Mouse (Mus musculus): ENCODE measurements around the gene Nprl2. TPM values are rescaled to one million over a fixed set of nuclear protein-coding genes. Genes with fewer than 3 reads are reported as not detected.

Nprl2 gene
- polyA plus RNA-seq, 1 experiment from 2014 or later: 32.4 TPM

- H3K4me3 ChIP-seq (ENCODE audit: low read length): peak overlapping the region; percentile 92
- H3K4me2 ChIP-seq (ENCODE audit: low read depth, low read length): peak overlapping the region; percentile 99
- H3K27ac ChIP-seq (ENCODE audit: low read length): peak overlapping the region; percentile 59; the same call in 1 of the 2 replicates
- 2% methylated on average over 11 of the region's 11 CpGs for WGBS
- H3K9me3 ChIP-seq (replicated peaks; ENCODE audit: control insufficient read depth, low read length): no peaks in the 10 kb centered on the region
- no peaks in the 10 kb centered on the region for H3K27me3 ChIP-seq (ENCODE audit: control insufficient read depth, insufficient read depth, low read length)
- H3K36me3 ChIP-seq (ENCODE audit: control insufficient read depth, insufficient read depth): peaks cover 30% of the 10 kb centered on the region
- no peak; the same call in 1 of the 2 replicates for ATAC-seq (replicated peaks; ENCODE audit: extremely low read depth, insufficient read depth, low FRiP score)
- H3K9ac ChIP-seq (ENCODE audit: low read length): peak overlapping the region; percentile 90
- H3K4me1 ChIP-seq (ENCODE audit: control insufficient read depth, insufficient read depth, low read length): peaks cover 29% of the 10 kb centered on the region
Measured at GRCm38 (mm10) chr9:107542352-107542686, 293 bp downstream of the Nprl2 start.

GRCm38 (mm10) chr9:107542721-107543120, 695 bp downstream of the Nprl2 start:
- Histone ChIP-seq H3K4me1 (ENCODE audit: control insufficient read depth, insufficient read depth, low read length) (peaks cover 30% of the 10 kb centered on the region), H3K27ac (ENCODE audit: low read length) (no peak overlapping the region), H3K9me3 (replicated peaks; ENCODE audit: control insufficient read depth, low read length) (no peaks in the 10 kb centered on the region), H3K9ac (ENCODE audit: low read length) (peak overlapping the region; percentile 90), H3K27me3 (ENCODE audit: control insufficient read depth, insufficient read depth, low read length) (no peaks in the 10 kb centered on the region), H3K4me3 (ENCODE audit: low read length) (peak overlapping the region; percentile 92), H3K36me3 (ENCODE audit: control insufficient read depth, insufficient read depth) (peaks cover 28% of the 10 kb centered on the region), H3K4me2 (ENCODE audit: low read depth, low read length) (peak overlapping the region; percentile 99)
- ATAC-seq (replicated peaks; ENCODE audit: extremely low read depth, insufficient read depth, low FRiP score): no peak
- 38% methylated on average over 8 of the region's 8 CpGs for WGBS

- 84% methylated on average over 11 of the region's 11 CpGs for WGBS
Measured at GRCm38 (mm10) chr9:107543299-107543698, 1.3 kb downstream of the Nprl2 start.

GRCm38 (mm10) chr9:107544196-107544700, 2.2 kb downstream of the Nprl2 start:
- no peak overlapping the region for H3K4me2 ChIP-seq (ENCODE audit: low read depth, low read length)
- H3K9me3 ChIP-seq (replicated peaks; ENCODE audit: control insufficient read depth, low read length): no peaks in the 10 kb centered on the region
- no peak overlapping the region for H3K9ac ChIP-seq (ENCODE audit: low read length)
- WGBS: 93% methylated on average over 17 of the region's 17 CpGs
- no peaks in the 10 kb centered on the region for H3K27me3 ChIP-seq (ENCODE audit: control insufficient read depth, insufficient read depth, low read length)
- H3K4me1 ChIP-seq (ENCODE audit: control insufficient read depth, insufficient read depth, low read length): peaks cover 30% of the 10 kb centered on the region
- H3K4me3 ChIP-seq (ENCODE audit: low read length): no peak overlapping the region
- no peak overlapping the region for H3K27ac ChIP-seq (ENCODE audit: low read length)
- no peak for ATAC-seq (replicated peaks; ENCODE audit: extremely low read depth, insufficient read depth, low FRiP score)
- H3K36me3 ChIP-seq (ENCODE audit: control insufficient read depth, insufficient read depth): peaks cover 12% of the 10 kb centered on the region

More at GRCm38 (mm10) chr9:107543299-107543698, 1.3 kb downstream of the Nprl2 start:
- H3K4me2 ChIP-seq (ENCODE audit: low read depth, low read length): no peak overlapping the region
- peaks cover 30% of the 10 kb centered on the region for H3K4me1 ChIP-seq (ENCODE audit: control insufficient read depth, insufficient read depth, low read length)
- H3K27me3 ChIP-seq (ENCODE audit: control insufficient read depth, insufficient read depth, low read length): no peaks in the 10 kb centered on the region
- no peak for ATAC-seq (replicated peaks; ENCODE audit: extremely low read depth, insufficient read depth, low FRiP score)
- H3K9me3 ChIP-seq (replicated peaks; ENCODE audit: control insufficient read depth, low read length): no peaks in the 10 kb centered on the region
- H3K27ac ChIP-seq (ENCODE audit: low read length): no peak overlapping the region
- H3K36me3 ChIP-seq (ENCODE audit: control insufficient read depth, insufficient read depth): peaks cover 22% of the 10 kb centered on the region
- no peak overlapping the region for H3K4me3 ChIP-seq (ENCODE audit: low read length)
- H3K9ac ChIP-seq (ENCODE audit: low read length): no peak overlapping the region

GRCm38 (mm10) chr9:107544729-107545128, 2.7 kb downstream of the Nprl2 start:
- ATAC-seq (replicated peaks; ENCODE audit: extremely low read depth, insufficient read depth, low FRiP score): no peak
- H3K4me1 ChIP-seq (ENCODE audit: control insufficient read depth, insufficient read depth, low read length): peaks cover 30% of the 10 kb centered on the region
- 86% methylated on average over 12 of the region's 12 CpGs for WGBS

GRCm38 (mm10) chr9:107545199-107545598, 3.2 kb downstream of the Nprl2 start:
- H3K27ac ChIP-seq (ENCODE audit: low read length): no peak overlapping the region
- no peak overlapping the region for H3K4me2 ChIP-seq (ENCODE audit: low read depth, low read length)
- 79% methylated on average over 10 of the region's 10 CpGs for WGBS
- H3K9me3 ChIP-seq (replicated peaks; ENCODE audit: control insufficient read depth, low read length): no peaks in the 10 kb centered on the region
- peaks cover 9% of the 10 kb centered on the region for H3K36me3 ChIP-seq (ENCODE audit: control insufficient read depth, insufficient read depth)
- no peak for ATAC-seq (replicated peaks; ENCODE audit: extremely low read depth, insufficient read depth, low FRiP score)
- peaks cover 30% of the 10 kb centered on the region for H3K4me1 ChIP-seq (ENCODE audit: control insufficient read depth, insufficient read depth, low read length)
- H3K27me3 ChIP-seq (ENCODE audit: control insufficient read depth, insufficient read depth, low read length): peaks cover 3% of the 10 kb centered on the region; the same call in 1 of the 2 replicates
- H3K4me3 ChIP-seq (ENCODE audit: low read length): no peak overlapping the region
- no peak overlapping the region for H3K9ac ChIP-seq (ENCODE audit: low read length)

More at GRCm38 (mm10) chr9:107544729-107545128, 2.7 kb downstream of the Nprl2 start:
- Histone ChIP-seq H3K36me3 (ENCODE audit: control insufficient read depth, insufficient read depth) (peaks cover 9% of the 10 kb centered on the region), H3K27me3 (ENCODE audit: control insufficient read depth, insufficient read depth, low read length) (no peaks in the 10 kb centered on the region), H3K27ac (ENCODE audit: low read length) (no peak overlapping the region), H3K4me3 (ENCODE audit: low read length) (no peak overlapping the region), H3K4me2 (ENCODE audit: low read depth, low read length) (no peak overlapping the region), H3K9me3 (replicated peaks; ENCODE audit: control insufficient read depth, low read length) (no peaks in the 10 kb centered on the region), H3K9ac (ENCODE audit: low read length) (no peak overlapping the region)

- Histone ChIP-seq H3K27ac (ENCODE audit: low read length) (no peak overlapping the region), H3K27me3 (ENCODE audit: control insufficient read depth, insufficient read depth, low read length) (peaks cover 7% of the 10 kb centered on the region), H3K4me1 (ENCODE audit: control insufficient read depth, insufficient read depth, low read length) (peaks cover 31% of the 10 kb centered on the region), H3K4me2 (ENCODE audit: low read depth, low read length) (no peak overlapping the region), H3K9ac (ENCODE audit: low read length) (no peak overlapping the region), H3K9me3 (replicated peaks; ENCODE audit: control insufficient read depth, low read length) (no peaks in the 10 kb centered on the region), H3K4me3 (ENCODE audit: low read length) (no peak overlapping the region), H3K36me3 (ENCODE audit: control insufficient read depth, insufficient read depth) (peaks cover 9% of the 10 kb centered on the region)
- no peak for ATAC-seq (replicated peaks; ENCODE audit: extremely low read depth, insufficient read depth, low FRiP score)
- WGBS: 10% methylated on average over 3 of the region's 3 CpGs
Measured at GRCm38 (mm10) chr9:107545602-107546001, 3.6 kb downstream of the Nprl2 start.

GRCm38 (mm10) chr9:107547026-107547425, 5.0 kb downstream of the Nprl2 start, which contains the start of gene Zmynd10:
TSS of gene Zmynd10 (plus strand) at chr9:107547298.
- H3K4me1 ChIP-seq (ENCODE audit: control insufficient read depth, insufficient read depth, low read length): peaks cover 35% of the 10 kb centered on the region
- H3K4me2 ChIP-seq (ENCODE audit: low read depth, low read length): peak within 1 kb of the TSS; percentile 41
- H3K9me3 ChIP-seq (replicated peaks; ENCODE audit: control insufficient read depth, low read length): no peaks in the 10 kb centered on the region
- peak within 1 kb of the TSS; percentile 32 for H3K4me3 ChIP-seq (ENCODE audit: low read length)
- H3K9ac ChIP-seq (ENCODE audit: low read length): peak within 1 kb of the TSS; percentile 15; the same call in 1 of the 2 replicates
- peak within 1 kb of the TSS; percentile 58 for H3K27ac ChIP-seq (ENCODE audit: low read length)
- peak; percentile 33; the same call in 1 of the 2 replicates for ATAC-seq (replicated peaks; ENCODE audit: extremely low read depth, insufficient read depth, low FRiP score)
- H3K27me3 ChIP-seq (ENCODE audit: control insufficient read depth, insufficient read depth, low read length): peaks cover 8% of the 10 kb centered on the region
- 2% methylated on average over 20 of the region's 20 CpGs for WGBS
- peaks cover 9% of the 10 kb centered on the region for H3K36me3 ChIP-seq (ENCODE audit: control insufficient read depth, insufficient read depth)

GRCm38 (mm10) chr9:107547957-107548356, 5.9 kb downstream of the Nprl2 start:
- no peak overlapping the region for H3K4me2 ChIP-seq (ENCODE audit: low read depth, low read length)
- H3K27ac ChIP-seq (ENCODE audit: low read length): no peak overlapping the region
- H3K4me1 ChIP-seq (ENCODE audit: control insufficient read depth, insufficient read depth, low read length): peaks cover 31% of the 10 kb centered on the region
- H3K4me3 ChIP-seq (ENCODE audit: low read length): no peak overlapping the region
- ATAC-seq (replicated peaks; ENCODE audit: extremely low read depth, insufficient read depth, low FRiP score): no peak
- H3K27me3 ChIP-seq (ENCODE audit: control insufficient read depth, insufficient read depth, low read length): peaks cover 8% of the 10 kb centered on the region
- H3K9ac ChIP-seq (ENCODE audit: low read length): no peak overlapping the region
- H3K9me3 ChIP-seq (replicated peaks; ENCODE audit: control insufficient read depth, low read length): no peaks in the 10 kb centered on the region
- WGBS: 77% methylated on average over 5 of the region's 5 CpGs
- H3K36me3 ChIP-seq (ENCODE audit: control insufficient read depth, insufficient read depth): peaks cover 9% of the 10 kb centered on the region

Data from heart, embryonic 16.5 days (tissue).